In genomic region chr19:27310039-27310438, GRCm38 (mm10) we compare ENCODE assay signal across 36 mouse cellular contexts. TPM values are rescaled to one million over a fixed set of nuclear protein-coding genes. Genes with fewer than 3 reads are reported as not detected.
"Had no signal": no experiment of that assay in that cellular context is flagged by ENCODE, and none has a peak within 500 bp of the region (broad histone marks: within the 10 kb centered on the region; RNA-seq: fewer than 3 reads in every experiment).

No protein-coding gene starts in this region.

- H3K4me3 ChIP-seq: heart, embryonic 10.5 days; heart, embryonic 12.5 days; heart, embryonic 13.5 days; heart, embryonic 15.5 days; hindbrain, embryonic 10.5 days; hindbrain, embryonic 12.5 days; hindbrain, embryonic 13.5 days; hindbrain, embryonic 15.5 days; intestine, embryonic 15.5 days; kidney, embryonic 15.5 days; layer of hippocampus, adult 2 months had no signal

- H3K27me3 ChIP-seq: heart, embryonic 12.5 days; heart, embryonic 13.5 days; heart, embryonic 15.5 days; hindbrain, embryonic 12.5 days; hindbrain, embryonic 13.5 days; hindbrain, embryonic 15.5 days; intestine, embryonic 15.5 days; kidney, embryonic 15.5 days had no signal

- ATAC-seq: hindbrain, embryonic 16.5 days; hindbrain, postnatal 0 days; inflammation-experienced regulatory T-cells, adult 6 months; intestine, embryonic 15.5 days; intestine, embryonic 16.5 days; intestine, postnatal 0 days had no signal

- H3K9me3 ChIP-seq: heart, embryonic 10.5 days; heart, embryonic 13.5 days; heart, embryonic 15.5 days; hindbrain, embryonic 10.5 days; hindbrain, embryonic 12.5 days; hindbrain, embryonic 13.5 days; hindbrain, embryonic 15.5 days; intestine, embryonic 15.5 days; kidney, embryonic 15.5 days had no signal

- H3K4me1 ChIP-seq: heart, embryonic 15.5 days; hindbrain, embryonic 10.5 days; hindbrain, embryonic 12.5 days; hindbrain, embryonic 13.5 days; hindbrain, embryonic 15.5 days; intestine, embryonic 15.5 days had no signal

- DNase-seq: heart, postnatal 10 days; heart, postnatal 14 days; heart, postnatal 36 days; heart, postnatal 4 days; kidney, adult 11 months; kidney, adult 18-20 months; kidney, adult 2 months; kidney, adult 8-10 months; kidney, adult 9 months; kidney, postnatal 14 days; kidney, postnatal 25 days; kidney, postnatal 36 days; kidney, postnatal 4 days; layer of hippocampus, adult 9-11 months; layer of hippocampus, postnatal 36 days had no signal

- H3K4me2 ChIP-seq: heart, embryonic 11.5 days; heart, embryonic 12.5 days; heart, embryonic 13.5 days; heart, embryonic 15.5 days; hindbrain, embryonic 12.5 days; hindbrain, embryonic 13.5 days; hindbrain, embryonic 14.5 days; hindbrain, embryonic 15.5 days; intestine, embryonic 15.5 days; kidney, embryonic 15.5 days had no signal

- H3K36me3 ChIP-seq: heart, embryonic 10.5 days; heart, embryonic 12.5 days; heart, embryonic 13.5 days; heart, embryonic 15.5 days; hindbrain, embryonic 10.5 days; hindbrain, embryonic 12.5 days; hindbrain, embryonic 13.5 days; hindbrain, embryonic 15.5 days; intestine, embryonic 15.5 days; kidney, embryonic 15.5 days had no signal

- H3K27ac ChIP-seq: heart, embryonic 10.5 days; heart, embryonic 13.5 days; heart, embryonic 15.5 days; hindbrain, embryonic 10.5 days; hindbrain, embryonic 12.5 days; hindbrain, embryonic 13.5 days; hindbrain, embryonic 14.5 days; hindbrain, embryonic 15.5 days; hindbrain, postnatal 0 days; intestine, embryonic 15.5 days; kidney, embryonic 15.5 days; kidney, postnatal 0 days; layer of hippocampus, adult 2 months had no signal

- H3K9ac ChIP-seq: heart, embryonic 12.5 days; heart, embryonic 13.5 days; heart, embryonic 15.5 days; hindbrain, embryonic 12.5 days; hindbrain, embryonic 13.5 days; hindbrain, embryonic 14.5 days; hindbrain, embryonic 15.5 days; intestine, embryonic 15.5 days; kidney, embryonic 15.5 days had no signal

RNA-seq across cellular contexts. Expression of gene Kcnv2, which starts 12.3 kb away (rescaled TPM):
- total RNA-seq: hematopoietic stem cell, adult 5-6 weeks; layer of hippocampus, adult 2 months; layer of hippocampus, postnatal 25 days had no signal
- polyA plus RNA-seq: inflammation-experienced regulatory T-cells, adult 6 months had no signal
